Mouse (Mus musculus) lung, postnatal 25 days (tissue): Measurements from ENCODE around the gene Ptpn23.
"Not testable (repeated sequence)": the region's sequence is repeated elsewhere in the genome, so short reads cannot be mapped to it uniquely, and the experiment has no call there.

Experiments used
- DNase-seq: peaks from one replicate; pipeline ENCODE4 v3.0.0; 2022; ENCODE audit warnings: low spot score

Ptpn23 gene

GRCm38 (mm10) chr9:110408099-110408773 is at the start of gene Ptpn23:
Gene Ptpn23 (minus strand): TSS chr9:110408213.
- peak; percentile 95 for DNase-seq

GRCm38 (mm10) chr9:110452523-110452922 is 44.5 kb upstream of the Ptpn23 start:
- no peak for DNase-seq

- DNase-seq, result peak; percentile 80
Measured at GRCm38 (mm10) chr9:110448857-110449617, 41.0 kb upstream of the Ptpn23 start.

- DNase-seq, result no peak
Measured at GRCm38 (mm10) chr9:110448356-110448755, 40.3 kb upstream of the Ptpn23 start.

GRCm38 (mm10) chr9:110440559-110440958 is 32.5 kb upstream of the Ptpn23 start:
- DNase-seq, result no peak

GRCm38 (mm10) chr9:110440049-110440448 is 32.0 kb upstream of the Ptpn23 start:
- no peak for DNase-seq

GRCm38 (mm10) chr9:110436041-110436440 is 28.0 kb upstream of the Ptpn23 start:
- no peak for DNase-seq

- DNase-seq, result no peak
Measured at GRCm38 (mm10) chr9:110433045-110433444, 25.0 kb upstream of the Ptpn23 start.

- DNase-seq, result no peak
Measured at GRCm38 (mm10) chr9:110431241-110431640, 23.2 kb upstream of the Ptpn23 start.

GRCm38 (mm10) chr9:110419511-110420112 is 11.6 kb upstream of the Ptpn23 start, which contains the start of gene Ngp:
Gene Ngp (plus strand): TSS chr9:110419747.
- no peak for DNase-seq

GRCm38 (mm10) chr9:110413785-110414184 is 5.8 kb upstream of the Ptpn23 start:
- DNase-seq, result peak; percentile 90

GRCm38 (mm10) chr9:110412926-110413325 is 4.9 kb upstream of the Ptpn23 start:
- peak; percentile 55 for DNase-seq

- DNase-seq, result peak; percentile 89
Measured at GRCm38 (mm10) chr9:110410908-110411887, 3.2 kb upstream of the Ptpn23 start.

GRCm38 (mm10) chr9:110407311-110408098 is 508 bp downstream of the Ptpn23 start:
- no peak for DNase-seq

GRCm38 (mm10) chr9:110403240-110403639 is 4.8 kb downstream of the Ptpn23 start:
- not testable (repeated sequence) for DNase-seq

- no peak for DNase-seq
Measured at GRCm38 (mm10) chr9:110402731-110403130, 5.3 kb downstream of the Ptpn23 start.

GRCm38 (mm10) chr9:110400650-110401049 is 7.4 kb downstream of the Ptpn23 start:
- DNase-seq, result no peak

GRCm38 (mm10) chr9:110393295-110393694 is 14.7 kb downstream of the Ptpn23 start:
- no peak for DNase-seq

GRCm38 (mm10) chr9:110390843-110391242 is 17.2 kb downstream of the Ptpn23 start:
- DNase-seq, result no peak

- DNase-seq, result no peak
Measured at GRCm38 (mm10) chr9:110388011-110388410, 20.0 kb downstream of the Ptpn23 start.
